Mouse (Mus musculus) heart, embryonic 16.5 days (tissue): ENCODE results near the gene Fam124a. TPM values are rescaled to one million over a fixed set of nuclear protein-coding genes. Genes with fewer than 3 reads are reported as not detected.

Experiments used
- ATAC-seq: fragments of 200-750 bp; cut with Nextera tagmentation; replicated peaks from 2 replicates; pipeline ENCODE4 v1.8.0; 2017; ENCODE audit warnings: moderate number of reproducible peaks; ENCODE audit not compliant: insufficient read depth, low FRiP score; ENCODE audit errors: extremely low read depth
- H3K27ac ChIP-seq: fragments of 300-500 bp; sonication (generic); 2 replicates; pipeline ENCODE4 v1.5.1; 2014; ENCODE audit warnings: mild to moderate bottlenecking, low read length, control low read depth, moderate library complexity
- H3K27me3 ChIP-seq: fragments of 300-500 bp; sonication (generic); 2 replicates; pipeline ENCODE4 v1.6.1; 2014; ENCODE audit warnings: low read length, mixed read lengths; ENCODE audit not compliant: control insufficient read depth, insufficient read depth
- H3K36me3 ChIP-seq: fragments of 300-500 bp; sonication (generic); 2 replicates; pipeline ENCODE4 v1.6.1; 2014; ENCODE audit not compliant: control insufficient read depth, insufficient read depth
- H3K4me1 ChIP-seq: fragments of 300-500 bp; sonication (generic); 2 replicates; pipeline ENCODE4 v1.6.1; 2014; ENCODE audit warnings: low read length, mixed read lengths; ENCODE audit not compliant: control insufficient read depth, insufficient read depth
- H3K4me2 ChIP-seq: fragments of 300-500 bp; sonication (generic); 2 replicates; pipeline ENCODE4 v1.6.1; 2014; ENCODE audit warnings: low read depth, mild to moderate bottlenecking, control low read depth, low read length
- H3K4me3 ChIP-seq: fragments of 300-500 bp; sonication (generic); 2 replicates; pipeline ENCODE4 v1.5.1; 2014; ENCODE audit warnings: mild to moderate bottlenecking, control low read depth, low read length
- H3K9ac ChIP-seq: fragments of 300-500 bp; sonication (generic); 2 replicates; pipeline ENCODE4 v1.6.1; 2014; ENCODE audit warnings: low read length, control low read depth
- H3K9me3 ChIP-seq: fragments of 300-500 bp; sonication (generic); replicated peaks from 2 replicates; pipeline ENCODE4 v1.6.1; 2016; ENCODE audit warnings: low read length; ENCODE audit not compliant: control insufficient read depth
- WGBS: fragments of 180-500 bp; shearing (Covaris S2); extraction: QIAGEN DNeasy Blood & Tissue Kit; methylation state at CpG from one replicate; pipeline ENCODE4 v1.1.7; 2014; 5-methylcytosine and 5-hydroxymethylcytosine counted together
- polyA plus RNA-seq: library from polyadenylated mRNA; unstranded; fragments of >200 nt; fragmentation: Nextera tagmentation; extraction: Ambion mirVana; gene quantifications from 2 replicates; pipeline ENCODE4 v1.2.1, GENCODE M21; 2015

Gene Fam124a
- 3.6 and 4.0 TPM in 2 replicates for polyA plus RNA-seq

DNA sequence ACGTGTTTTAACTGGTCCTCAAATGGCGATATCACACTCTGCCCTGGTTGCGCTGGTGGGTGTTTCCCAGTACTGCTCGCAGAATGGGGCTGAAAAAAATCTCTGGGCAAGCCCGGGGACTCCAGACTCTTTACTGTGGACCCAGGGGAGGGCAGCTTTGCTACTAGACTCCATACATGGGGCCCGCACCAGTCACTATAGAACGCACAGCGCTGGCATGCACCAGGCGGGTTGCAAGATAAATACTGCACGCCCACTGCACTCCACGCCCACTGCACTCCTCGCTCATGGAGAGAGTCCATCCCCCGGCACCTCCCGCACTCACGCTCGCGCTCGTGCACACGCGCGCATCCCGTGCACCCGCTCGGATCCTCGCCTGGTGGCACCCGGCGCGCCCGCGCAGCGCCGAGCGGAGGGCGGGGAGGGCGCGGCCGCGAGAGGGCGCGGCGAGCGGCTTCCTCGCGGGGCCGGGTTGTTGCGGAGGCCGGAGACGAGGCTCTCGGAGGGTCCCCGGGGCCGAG lies at the start of gene Fam124a:
TSS of gene Fam124a (plus strand) at position 429 of the 521 bp plus-strand sequence.
- ATAC-seq = peak; percentile 83
- Histone ChIP-seq H3K27me3 (peaks cover 6% of the 10 kb centered on the region; the same call in 1 of the 2 replicates), H3K27ac (0 out of 2 replicates have a peak within 1 kb of the TSS, but pooled peaks have one; percentile 2), H3K4me1 (peaks cover 10% of the 10 kb centered on the region; the same call in 1 of the 2 replicates), H3K36me3 (no peaks in the 10 kb centered on the region), H3K4me3 (peak within 1 kb of the TSS; percentile 66), H3K9me3 (no peaks in the 10 kb centered on the region), H3K4me2 (peak within 1 kb of the TSS; percentile 98), H3K9ac (peak within 1 kb of the TSS; percentile 81)
- WGBS = under 1% methylated on average over 51 of the region's 51 CpGs

GRCm38 (mm10) chr14:62506261-62506660 lies 49.3 kb upstream of the Fam124a start:
- ATAC-seq = no peak
- no peak overlapping the region for H3K9ac ChIP-seq
- H3K4me3 ChIP-seq = no peak overlapping the region
- WGBS = 84% methylated on average over 3 of the region's 3 CpGs
- no peaks in the 10 kb centered on the region for H3K36me3 ChIP-seq
- no peak overlapping the region for H3K27ac ChIP-seq
- H3K27me3 ChIP-seq = no peaks in the 10 kb centered on the region
- no peaks in the 10 kb centered on the region for H3K9me3 ChIP-seq
- H3K4me1 ChIP-seq = no peaks in the 10 kb centered on the region
- H3K4me2 ChIP-seq = no peak overlapping the region

DNA sequence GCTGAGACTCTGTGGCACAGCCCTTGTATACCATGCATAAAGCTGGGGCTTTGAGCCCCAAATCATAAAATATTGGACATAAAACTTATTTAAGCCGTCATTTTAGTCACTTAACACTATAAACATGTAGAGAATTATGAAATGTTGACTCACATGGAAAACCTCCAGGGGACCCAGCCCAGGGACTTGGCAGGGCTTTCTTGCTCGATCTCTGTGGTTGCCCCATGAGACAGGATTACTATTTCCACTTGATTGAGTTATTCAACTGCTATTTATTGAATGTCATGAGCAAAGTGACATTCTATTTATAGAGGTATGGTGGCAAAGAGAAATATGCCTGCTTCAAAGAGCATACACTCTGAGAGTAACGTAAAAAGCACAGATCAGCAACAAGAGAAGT lies 46.2 kb upstream of the Fam124a start:
- no peaks in the 10 kb centered on the region for H3K4me1 ChIP-seq
- no peak overlapping the region for H3K9ac ChIP-seq
- no peak overlapping the region for H3K4me3 ChIP-seq
- ATAC-seq = peak; percentile 28; the same call in 1 of the 2 replicates
- no peaks in the 10 kb centered on the region for H3K36me3 ChIP-seq
- H3K27ac ChIP-seq = no peak overlapping the region
- no peaks in the 10 kb centered on the region for H3K27me3 ChIP-seq
- no peaks in the 10 kb centered on the region for H3K9me3 ChIP-seq
- 41% methylated on average over 3 of the region's 3 CpGs for WGBS
- no peak overlapping the region for H3K4me2 ChIP-seq

DNA sequence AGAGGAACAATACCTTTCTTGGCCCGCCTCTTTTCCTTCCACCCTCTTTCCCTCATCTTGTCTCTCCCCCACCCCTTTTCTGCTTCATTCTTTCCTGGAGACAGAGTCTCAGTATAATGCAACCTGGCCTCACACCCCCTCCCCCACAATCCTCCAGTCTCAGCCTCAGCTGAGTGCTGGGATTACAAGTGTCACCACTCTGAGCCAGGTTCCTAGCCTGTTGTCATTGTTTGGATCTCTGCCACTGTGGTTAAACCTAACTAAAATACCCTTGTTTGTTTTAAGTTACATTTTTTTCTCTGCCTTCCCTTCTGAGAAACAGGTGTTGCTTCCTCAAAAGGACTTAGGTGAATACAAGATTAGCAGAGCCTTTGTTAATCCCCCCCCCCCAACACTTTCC lies 42.7 kb upstream of the Fam124a start:
- H3K9me3 ChIP-seq = no peaks in the 10 kb centered on the region
- no peak overlapping the region for H3K9ac ChIP-seq
- no peaks in the 10 kb centered on the region for H3K4me1 ChIP-seq
- H3K4me3 ChIP-seq = no peak overlapping the region
- no peak for ATAC-seq
- no peaks in the 10 kb centered on the region for H3K27me3 ChIP-seq
- 67% methylated on average over 1 of the region's 1 CpGs for WGBS
- no peaks in the 10 kb centered on the region for H3K36me3 ChIP-seq
- no peak overlapping the region for H3K27ac ChIP-seq
- no peak overlapping the region for H3K4me2 ChIP-seq

DNA sequence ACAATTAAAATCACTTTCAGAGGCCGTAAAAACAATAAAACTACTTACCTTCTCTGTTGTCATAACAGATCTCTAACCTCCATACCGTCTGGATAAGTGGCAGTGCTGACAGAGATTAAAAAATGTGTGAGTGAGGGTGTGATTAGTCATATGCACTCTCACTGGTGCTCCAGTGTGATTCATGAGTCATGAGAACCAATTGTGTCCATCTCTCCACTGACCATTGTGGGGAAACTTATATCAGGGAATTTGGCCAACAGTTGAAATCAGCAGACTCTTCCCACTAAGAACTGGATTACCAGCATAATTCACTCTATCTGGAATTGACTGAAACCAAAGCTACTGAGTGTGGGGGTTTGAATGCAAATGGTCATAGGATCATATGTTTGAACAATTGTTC lies 24.6 kb upstream of the Fam124a start:
- 57% methylated on average over 2 of the region's 2 CpGs for whole genome bisulfite sequencing

GRCm38 (mm10) chr14:62536127-62536526 lies 19.4 kb upstream of the Fam124a start:
- Histone ChIP-seq H3K4me3 (no peak overlapping the region), H3K27ac (no peak overlapping the region), H3K9me3 (no peaks in the 10 kb centered on the region), H3K4me2 (no peak overlapping the region), H3K27me3 (no peaks in the 10 kb centered on the region), H3K4me1 (no peaks in the 10 kb centered on the region), H3K9ac (no peak overlapping the region), H3K36me3 (no peaks in the 10 kb centered on the region)
- WGBS = 47% methylated on average over 5 of the region's 5 CpGs
- ATAC-seq = no peak

More for the DNA sequence above, 24.6 kb upstream of the Fam124a start:
- H3K27ac ChIP-seq = no peak overlapping the region
- no peaks in the 10 kb centered on the region for H3K36me3 ChIP-seq
- no peak overlapping the region for H3K4me2 ChIP-seq
- H3K27me3 ChIP-seq = no peaks in the 10 kb centered on the region
- no peaks in the 10 kb centered on the region for H3K9me3 ChIP-seq
- no peak overlapping the region for H3K4me3 ChIP-seq
- H3K4me1 ChIP-seq = no peaks in the 10 kb centered on the region
- ATAC-seq = no peak
- H3K9ac ChIP-seq = no peak overlapping the region

DNA sequence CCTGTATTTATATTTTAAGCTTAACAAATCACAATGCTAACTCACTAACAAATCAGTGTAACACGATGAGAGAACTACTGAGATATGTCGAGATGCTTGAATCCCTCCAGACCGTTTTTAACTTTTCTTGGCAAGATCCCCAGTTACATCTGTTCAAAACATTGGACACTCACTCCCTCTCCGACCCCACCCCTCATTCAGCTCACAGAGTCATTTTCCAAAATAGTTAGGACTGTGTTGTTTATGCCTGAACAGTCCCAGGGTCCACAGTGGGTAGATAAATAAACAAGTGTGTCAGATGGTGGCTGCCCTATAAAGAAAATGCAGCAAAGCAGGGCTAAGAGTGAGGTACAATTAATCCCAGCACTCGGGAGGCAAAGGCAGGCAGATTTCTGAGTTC lies 18.5 kb upstream of the Fam124a start:
- Histone ChIP-seq H3K4me3 (no peak overlapping the region), H3K27ac (no peak overlapping the region), H3K36me3 (no peaks in the 10 kb centered on the region), H3K9ac (no peak overlapping the region), H3K9me3 (no peaks in the 10 kb centered on the region), H3K27me3 (no peaks in the 10 kb centered on the region), H3K4me1 (no peaks in the 10 kb centered on the region), H3K4me2 (no peak overlapping the region)
- 39% methylated on average over 5 of the region's 5 CpGs for WGBS
- ATAC-seq = no peak

DNA sequence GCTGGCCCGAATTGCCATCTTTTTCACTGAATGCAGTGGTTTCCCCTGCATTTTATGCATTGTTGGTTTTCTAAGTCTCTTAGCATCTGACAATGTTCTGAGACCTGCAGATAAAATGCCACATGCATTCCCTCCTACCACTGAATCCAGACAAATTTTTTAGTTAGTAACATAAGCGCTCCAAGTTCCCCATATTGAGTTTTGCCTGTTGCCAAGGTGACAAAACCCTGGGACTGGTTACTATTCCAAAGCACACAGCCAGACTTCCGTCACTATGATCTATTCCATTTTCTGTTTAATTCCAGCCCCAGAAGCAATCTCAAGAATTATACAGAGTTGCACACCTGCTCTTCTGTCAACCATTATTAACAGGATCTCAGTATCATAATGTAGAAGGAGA lies 15.7 kb upstream of the Fam124a start:
- no peaks in the 10 kb centered on the region for H3K27me3 ChIP-seq
- no peak overlapping the region for H3K9ac ChIP-seq
- no peaks in the 10 kb centered on the region for H3K4me1 ChIP-seq
- WGBS = 74% methylated on average over 3 of the region's 3 CpGs
- no peak overlapping the region for H3K27ac ChIP-seq
- no peak overlapping the region for H3K4me2 ChIP-seq
- ATAC-seq = no peak
- H3K36me3 ChIP-seq = no peaks in the 10 kb centered on the region
- H3K9me3 ChIP-seq = no peaks in the 10 kb centered on the region
- H3K4me3 ChIP-seq = no peak overlapping the region

DNA sequence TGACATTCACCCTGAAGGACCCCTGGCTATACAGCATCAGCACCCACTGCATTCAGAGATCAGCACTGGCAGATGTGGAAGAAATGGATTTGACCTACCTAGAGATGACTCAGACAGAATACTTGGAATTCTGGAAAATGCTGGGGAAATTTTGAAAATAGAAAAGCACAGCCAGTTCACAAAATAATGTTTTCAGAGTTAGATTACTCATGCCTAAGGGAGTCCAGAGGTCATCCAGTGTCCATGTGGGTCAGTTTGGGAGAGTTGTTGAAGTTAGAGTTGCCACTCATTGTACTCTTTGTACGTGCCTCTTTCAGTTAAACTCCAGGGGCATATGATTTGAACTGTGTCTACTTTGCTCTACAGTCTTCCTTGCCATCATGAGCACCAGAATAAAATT lies 13.8 kb upstream of the Fam124a start:
- Histone ChIP-seq H3K36me3 (no peaks in the 10 kb centered on the region), H3K4me1 (no peaks in the 10 kb centered on the region), H3K4me3 (no peak overlapping the region), H3K4me2 (no peak overlapping the region), H3K9ac (no peak overlapping the region), H3K27me3 (no peaks in the 10 kb centered on the region), H3K9me3 (no peaks in the 10 kb centered on the region), H3K27ac (no peak overlapping the region)
- WGBS = 79% methylated on average over 1 of the region's 1 CpGs
- ATAC-seq = no peak
